Mouse (Mus musculus) small intestine, adult 2 months (tissue): Measurements from ENCODE around the gene Sptbn2.

Experiments used
- CTCF ChIP-seq: fragments of 200-500 bp; IDR thresholded peaks from 2 replicates; pipeline ENCODE4 v1.5.1; 2012; ENCODE audit warnings: low read depth, mild to moderate bottlenecking, control low read depth, inconsistent platforms, low read length, moderate library complexity, mixed read lengths; ENCODE audit not compliant: insufficient replicate concordance, insufficient read length; ENCODE audit errors: extremely low read depth
- POLR2A ChIP-seq: fragments of 200-500 bp; IDR thresholded peaks from 2 replicates; pipeline ENCODE4 v1.6.1; 2012; ENCODE audit warnings: low read depth, mild to moderate bottlenecking, control low read depth, inconsistent platforms, low read length, moderate library complexity

- no peak for TF ChIP-seq POLR2A
- TF ChIP-seq CTCF: no peak
Measured at GRCm38 (mm10) chr19:4694346-4694745, 16.6 kb upstream of the Sptbn2 start.
